Mouse (Mus musculus) lung, embryonic 14.5 days (tissue): ENCODE measurements around the gene Cd300ld3. TPM values are rescaled to one million over a fixed set of nuclear protein-coding genes. Genes with fewer than 3 reads are reported as not detected.

Experiments
- ATAC-seq: fragments of 200-750 bp; cut with Nextera tagmentation; 2 replicates; pipeline ENCODE4 v1.8.0; 2017; ENCODE audit warnings: mild to moderate bottlenecking, moderate TSS enrichment, moderate library complexity; ENCODE audit not compliant: insufficient read depth
- DNase-seq: peaks from one replicate; pipeline ENCODE4 v3.0.0-alpha.2; 2015
- H3K27ac ChIP-seq: fragments of 300-500 bp; sonication (generic); 2 replicates; pipeline ENCODE4 v1.5.1; 2014; ENCODE audit warnings: low read depth, mild to moderate bottlenecking, moderate library complexity
- H3K27me3 ChIP-seq: fragments of 300-500 bp; sonication (generic); 2 replicates; pipeline ENCODE4 v1.6.1; 2014; ENCODE audit warnings: low read length, control low read depth; ENCODE audit not compliant: insufficient read depth
- H3K36me3 ChIP-seq: fragments of 300-500 bp; sonication (generic); 2 replicates; pipeline ENCODE4 v1.6.1; 2014; ENCODE audit warnings: control low read depth; ENCODE audit not compliant: insufficient read depth
- H3K4me1 ChIP-seq: fragments of 300-500 bp; sonication (generic); 2 replicates; pipeline ENCODE4 v1.6.1; 2014; ENCODE audit warnings: antibody characterized with exemption, control low read depth; ENCODE audit not compliant: insufficient read depth
- H3K4me2 ChIP-seq: fragments of 300-500 bp; sonication (generic); 2 replicates; pipeline ENCODE4 v1.6.1; 2014; ENCODE audit warnings: mild to moderate bottlenecking
- H3K4me3 ChIP-seq: fragments of 300-500 bp; sonication (generic); 2 replicates; pipeline ENCODE4 v1.5.1; 2014; ENCODE audit warnings: low read depth, low read length
- H3K9ac ChIP-seq: fragments of 300-500 bp; sonication (generic); 2 replicates; pipeline ENCODE4 v1.6.1; 2014
- H3K9me3 ChIP-seq: fragments of 300-500 bp; sonication (generic); 2 replicates; pipeline ENCODE4 v1.6.1; 2016; ENCODE audit warnings: low read depth, low read length, control low read depth
- CTCF ChIP-seq: IDR thresholded peaks from 2 replicates; pipeline ENCODE4 v1.5.1; 2016; ENCODE audit warnings: antibody characterized with exemption, low read depth
- WGBS: fragments of 180-500 bp; shearing (Covaris S2); extraction: QIAGEN DNeasy Blood & Tissue Kit; methylation state at CpG from one replicate; pipeline ENCODE4 v1.1.7; 2014; 5-methylcytosine and 5-hydroxymethylcytosine counted together
- polyA plus RNA-seq: library from polyadenylated mRNA; unstranded; fragments of >200 nt; fragmentation: Nextera tagmentation; extraction: Ambion mirVana; gene quantifications from 2 replicates; pipeline ENCODE4 v1.2.1, GENCODE M21; 2014

Cd300ld3 gene
- polyA plus RNA-seq, 1 experiment from 2014 or later, result not detected

- ATAC-seq, result no peak
- H3K4me1 ChIP-seq, result no peaks in the 10 kb centered on the region
- no peak overlapping the region for H3K4me2 ChIP-seq
- peak; percentile 0 for DNase-seq
- H3K9me3 ChIP-seq, result no peaks in the 10 kb centered on the region
- H3K27me3 ChIP-seq, result no peaks in the 10 kb centered on the region
- no peak overlapping the region for H3K9ac ChIP-seq
- TF ChIP-seq CTCF, result no peak
- no peak overlapping the region for H3K4me3 ChIP-seq
- H3K36me3 ChIP-seq, result no peaks in the 10 kb centered on the region
- H3K27ac ChIP-seq, result no peak overlapping the region
- WGBS, result 80% methylated on average over 5 of the region's 5 CpGs
These were observed 44.1 kb downstream of the Cd300ld3 start for GRCm38 (mm10) chr11:115004070-115004469.

- H3K9ac ChIP-seq, result no peak within 1 kb of the TSS
- no peaks in the 10 kb centered on the region for H3K9me3 ChIP-seq
- DNase-seq (no peak), ATAC-seq (no peak)
- no peaks in the 10 kb centered on the region for H3K4me1 ChIP-seq
- no peak for TF ChIP-seq CTCF
- H3K36me3 ChIP-seq, result no peaks in the 10 kb centered on the region
- WGBS, result 72% methylated on average over 7 of the region's 7 CpGs
- no peak within 1 kb of the TSS for H3K4me2 ChIP-seq
- no peaks in the 10 kb centered on the region for H3K27me3 ChIP-seq
- H3K4me3 ChIP-seq, result no peak within 1 kb of the TSS
- no peak within 1 kb of the TSS for H3K27ac ChIP-seq
These were observed 46.7 kb downstream of the Cd300ld3 start, which contains the start of gene Cd300c2 for GRCm38 (mm10) chr11:115001474-115002040. Gene Cd300c2, minus strand, starts transcription at chr11:115001880.

Other genes starting within 250 kb of the Cd300ld3 start
- gene Gpr142, start 249.5 kb downstream of the Cd300ld3 start, polyA plus RNA-seq, result 0.28 TPM in 1 of 2 replicates, not detected in the other
- gene Gprc5c, start 197.3 kb downstream of the Cd300ld3 start, polyA plus RNA-seq, result 34.7 and 39.2 TPM in 2 replicates
- 0.75 and 1.7 TPM in 2 replicates for gene Cd300a, start 158.4 kb downstream of the Cd300ld3 start, polyA plus RNA-seq
- gene Cd300lb, start 114.0 kb downstream of the Cd300ld3 start, polyA plus RNA-seq, result 0.36 and 0.43 TPM in 2 replicates
- gene Cd300c, start 79.3 kb downstream of the Cd300ld3 start, polyA plus RNA-seq, result not detected in 2 replicates
- gene Cd300ld, start 58.5 kb downstream of the Cd300ld3 start, polyA plus RNA-seq, result 0.11 and 0.29 TPM in 2 replicates
- gene Cd300c2, start 46.5 kb downstream of the Cd300ld3 start, polyA plus RNA-seq, result 2.2 and 3.2 TPM in 2 replicates
- gene Cd300ld2, start 32.2 kb downstream of the Cd300ld3 start, polyA plus RNA-seq, result not detected in 2 replicates
- gene Cd300ld4, start 21.4 kb downstream of the Cd300ld3 start, polyA plus RNA-seq, result not detected in 2 replicates
- gene Cd300ld5, start 10.6 kb downstream of the Cd300ld3 start, polyA plus RNA-seq, result not detected in 2 replicates
- not detected in 2 replicates for gene Cd300e, start 13.8 kb upstream of the Cd300ld3 start, polyA plus RNA-seq
- 0.35 and 0.55 TPM in 2 replicates for gene Rab37, start 43.0 kb upstream of the Cd300ld3 start, polyA plus RNA-seq
- 0.91 and 1.1 TPM in 2 replicates for gene Cd300lf, start 85.6 kb upstream of the Cd300ld3 start, polyA plus RNA-seq
- 52.3 and 52.6 TPM in 2 replicates for gene Slc9a3r1, start 114.9 kb upstream of the Cd300ld3 start, polyA plus RNA-seq
- gene Tmem104, start 139.1 kb upstream of the Cd300ld3 start, polyA plus RNA-seq, result 11.4 and 14.3 TPM in 2 replicates
- 17.9 and 18.7 TPM in 2 replicates for gene Nat9, start 139.4 kb upstream of the Cd300ld3 start, polyA plus RNA-seq
- not detected in 2 replicates for gene Grin2c, start 218.8 kb upstream of the Cd300ld3 start, polyA plus RNA-seq
- gene Fdxr, start 228.6 kb upstream of the Cd300ld3 start, polyA plus RNA-seq, result 8.8 and 10.4 TPM in 2 replicates
- gene Fads6, start 249.3 kb upstream of the Cd300ld3 start, polyA plus RNA-seq, result 0.14 and 0.18 TPM in 2 replicates